8 mouse cellular contexts compared by ENCODE assay signal in the genomic region with DNA sequence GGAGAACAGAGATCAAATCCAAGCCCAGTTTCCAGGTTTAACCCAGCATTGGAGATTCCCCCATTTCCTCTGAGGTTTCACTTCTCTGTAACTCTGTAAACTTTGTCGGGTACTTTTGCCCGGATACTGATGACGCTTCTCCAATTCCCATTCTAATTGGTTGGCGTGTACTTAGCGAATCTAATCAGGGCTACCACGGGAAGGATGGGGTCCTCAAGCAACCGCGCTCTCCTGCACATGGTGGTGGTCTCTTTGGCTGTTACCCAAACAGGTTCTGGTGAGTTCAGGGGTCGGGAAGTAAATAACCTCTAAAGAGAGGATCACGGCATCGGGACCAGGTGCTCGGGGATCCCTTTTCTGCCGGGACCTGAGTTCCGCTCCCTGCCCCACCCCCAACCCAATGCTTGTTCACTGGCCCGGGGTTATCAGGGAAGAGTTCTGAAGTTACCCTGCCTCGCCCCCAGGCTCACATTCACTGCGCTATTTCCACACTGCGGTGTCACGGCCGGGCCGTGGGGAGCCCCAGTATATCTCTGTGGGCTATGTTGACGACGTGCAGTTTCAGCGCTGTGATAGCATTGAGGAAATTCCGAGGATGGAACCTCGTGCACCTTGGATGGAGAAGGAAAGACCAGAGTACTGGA. TPM values are rescaled to one million over a fixed set of nuclear protein-coding genes. Genes with fewer than 3 reads are reported as not detected.
DNase-seq lines count a peak whose midpoint lies in the region; ATAC-seq lines count a peak whose summit lies in the region.

A gene (plus strand): TSS at position 163 of the 644 bp plus-strand sequence.

- no peaks in the 10 kb centered on the region for H3K9me3 ChIP-seq in hindbrain, embryonic 14.5 days (ENCODE audit: control insufficient read depth, low read length)

- peak within 1 kb of the TSS; percentile 94 for H3K4me2 ChIP-seq in hindbrain, embryonic 14.5 days (replicated peaks)

- H3K36me3 ChIP-seq in hindbrain, embryonic 14.5 days (replicated peaks; ENCODE audit: control insufficient read depth, insufficient read depth) = no peaks in the 10 kb centered on the region

- peak within 1 kb of the TSS; percentile 47 for H3K4me3 ChIP-seq in hindbrain, embryonic 14.5 days (replicated peaks; ENCODE audit: low read length)

- 5% methylated on average over 26 of the region's 26 CpGs for WGBS in hindbrain, embryonic 14.5 days

- peaks cover 4% of the 10 kb centered on the region; the same call in 1 of the 2 replicates for H3K27me3 ChIP-seq in hindbrain, embryonic 14.5 days (ENCODE audit: control insufficient read depth, insufficient read depth, low read length)

- DNase-seq in R1 (ENCODE audit: low read depth, low spot score) = peak; percentile 87
- DNase-seq in cerebellum, postnatal 25 days = peak; percentile 71 to 85
- peak; percentile 94 to 96 for DNase-seq in frontal cortex, postnatal 25 days (ENCODE audit: low spot score in 2 of 2)
- peak; percentile 99 for DNase-seq in hindbrain, embryonic 14.5 days (ENCODE audit: low spot score)
- peak; percentile 78 to 90 for DNase-seq in layer of hippocampus, postnatal 36 days
- peak; percentile 98 for DNase-seq in lung, postnatal 36 days
- peak; percentile 85 for DNase-seq in retina, postnatal 1 day
- DNase-seq in urinary bladder, adult 18-20 months (ENCODE audit: low spot score in 2 of 2) = peak; percentile 83 to 93

- peak within 1 kb of the TSS; percentile 51 for H3K9ac ChIP-seq in hindbrain, embryonic 14.5 days

- ATAC-seq in hindbrain, embryonic 14.5 days (ENCODE audit: low FRiP score) = peak; percentile 97

- H3K27ac ChIP-seq in hindbrain, embryonic 14.5 days = no peak within 1 kb of the TSS

- H3K4me1 ChIP-seq in hindbrain, embryonic 14.5 days (replicated peaks; ENCODE audit: control insufficient read depth, insufficient read depth, low read length) = no peaks in the 10 kb centered on the region

RNA-seq across cellular contexts. Expression of the gene that starts here (rescaled TPM):
- polyA plus RNA-seq in hindbrain, embryonic 14.5 days (2014; fragmentation: Nextera tagmentation; extraction: Ambion mirVana) = 0.90 and 1.8 TPM in 2 replicates
- 1 to 10 TPM; 1.5 to 2.0 TPM for total RNA-seq in layer of hippocampus, postnatal 36 days (2021)
